Mouse (Mus musculus) forebrain, embryonic 14.5 days (tissue): Measurements from ENCODE around the gene Cflar. TPM values are rescaled to one million over a fixed set of nuclear protein-coding genes. Genes with fewer than 3 reads are reported as not detected.
"Not testable (repeated sequence)": the region's sequence is repeated elsewhere in the genome, so short reads cannot be mapped to it uniquely, and the experiment has no call there.

Experiments used
- ATAC-seq: fragments of 200-750 bp; cut with Nextera tagmentation; 2 replicates; pipeline ENCODE4 v1.8.0; 2017; ENCODE audit warnings: mild to moderate bottlenecking, moderate library complexity
- DNase-seq: peaks from one replicate; pipeline ENCODE4 v3.0.0-alpha.2; 2015; ENCODE audit warnings: low spot score
- H3K27ac ChIP-seq: fragments of 300-500 bp; sonication (generic); 2 replicates; pipeline ENCODE4 v1.5.1; 2014; ENCODE audit warnings: low read depth, mild to moderate bottlenecking, control low read depth, low read length, moderate library complexity
- H3K27me3 ChIP-seq: fragments of 300-500 bp; sonication (generic); replicated peaks from 2 replicates; pipeline ENCODE4 v1.6.1; 2014; ENCODE audit warnings: low read length, control low read depth, mixed read lengths; ENCODE audit not compliant: control insufficient read depth, insufficient read depth
- H3K36me3 ChIP-seq: fragments of 300-500 bp; sonication (generic); 2 replicates; pipeline ENCODE4 v1.6.1; 2014; ENCODE audit warnings: low read length, control low read depth; ENCODE audit not compliant: control insufficient read depth, insufficient read depth
- H3K4me1 ChIP-seq: fragments of 300-500 bp; sonication (generic); 2 replicates; pipeline ENCODE4 v1.6.1; 2014; ENCODE audit warnings: antibody characterized with exemption, low read length, control low read depth; ENCODE audit not compliant: control insufficient read depth, insufficient read depth
- H3K4me2 ChIP-seq: fragments of 300-500 bp; sonication (generic); 2 replicates; pipeline ENCODE4 v1.6.1; 2014; ENCODE audit warnings: mild to moderate bottlenecking, control low read depth, low read length
- H3K4me3 ChIP-seq: fragments of 300-500 bp; sonication (generic); 2 replicates; pipeline ENCODE4 v1.5.1; 2014; ENCODE audit warnings: low read depth, low read length, control low read depth
- H3K9ac ChIP-seq: fragments of 300-500 bp; sonication (generic); 2 replicates; pipeline ENCODE4 v1.6.1; 2014; ENCODE audit warnings: mild to moderate bottlenecking, low read length, control low read depth, moderate library complexity
- H3K9me3 ChIP-seq: fragments of 300-500 bp; sonication (generic); replicated peaks from 2 replicates; pipeline ENCODE4 v1.6.1; 2016; ENCODE audit warnings: low read length, control low read depth, mixed read lengths; ENCODE audit not compliant: control insufficient read depth
- WGBS: fragments of 180-500 bp; shearing (Covaris S2); extraction: QIAGEN DNeasy Blood & Tissue Kit; methylation state at CpG from one replicate; pipeline ENCODE4 v1.1.7; 2014; 5-methylcytosine and 5-hydroxymethylcytosine counted together
- polyA plus RNA-seq: library from polyadenylated mRNA; unstranded; fragments of >200 nt; fragmentation: Nextera tagmentation; extraction: Ambion mirVana; gene quantifications from 2 replicates; pipeline ENCODE4 v1.2.1, GENCODE M21; 2014

Gene Cflar
- polyA plus RNA-seq, result 18.3 and 18.7 TPM in 2 replicates

DNA sequence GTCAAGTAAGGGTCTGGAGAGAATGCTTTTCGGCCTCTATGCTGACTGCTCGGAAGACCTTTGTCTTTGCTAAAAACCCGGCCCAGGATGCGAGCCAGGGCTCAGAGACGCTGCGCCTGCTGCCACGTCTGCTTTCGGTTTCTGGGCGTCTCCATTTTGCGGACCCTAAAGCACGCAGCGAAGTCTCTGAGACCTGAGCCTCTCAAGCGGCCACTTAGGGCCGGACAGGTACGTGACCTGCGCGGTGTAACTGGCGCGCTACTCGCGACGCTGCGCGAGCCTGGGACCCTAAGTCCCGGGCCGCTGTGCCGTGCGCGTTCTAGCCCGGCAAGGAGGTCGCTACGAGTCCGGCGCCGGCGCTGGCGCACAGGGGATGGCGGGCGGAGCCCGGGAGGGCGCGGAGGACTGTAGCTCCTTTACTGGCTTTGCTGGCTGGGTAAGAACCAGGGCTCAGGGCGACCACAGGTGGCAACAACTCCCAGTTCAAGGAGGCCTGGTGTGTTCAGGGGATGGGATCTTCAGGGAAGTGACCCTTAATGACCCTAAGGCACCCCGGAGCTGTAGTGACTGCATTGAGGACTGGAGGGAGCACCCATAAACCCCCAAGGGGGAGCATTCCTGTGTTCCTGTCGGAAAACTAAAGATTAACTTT is at the start of gene Cflar:
Gene Cflar (plus strand): TSS at position 144 of the 652 bp plus-strand sequence.
- H3K4me3 ChIP-seq, result peak within 1 kb of the TSS; percentile 58
- peak within 1 kb of the TSS; percentile 85 for H3K9ac ChIP-seq
- ATAC-seq (peak; percentile 85), DNase-seq (peak; percentile 77)
- no peaks in the 10 kb centered on the region for H3K9me3 ChIP-seq
- H3K4me1 ChIP-seq, result no peaks in the 10 kb centered on the region; the same call in 1 of the 2 replicates
- H3K36me3 ChIP-seq, result no peaks in the 10 kb centered on the region
- H3K27ac ChIP-seq, result peak within 1 kb of the TSS; percentile 86
- peak within 1 kb of the TSS; percentile 67 for H3K4me2 ChIP-seq
- H3K27me3 ChIP-seq, result no peaks in the 10 kb centered on the region
- under 1% methylated on average over 45 of the region's 45 CpGs for WGBS

DNA sequence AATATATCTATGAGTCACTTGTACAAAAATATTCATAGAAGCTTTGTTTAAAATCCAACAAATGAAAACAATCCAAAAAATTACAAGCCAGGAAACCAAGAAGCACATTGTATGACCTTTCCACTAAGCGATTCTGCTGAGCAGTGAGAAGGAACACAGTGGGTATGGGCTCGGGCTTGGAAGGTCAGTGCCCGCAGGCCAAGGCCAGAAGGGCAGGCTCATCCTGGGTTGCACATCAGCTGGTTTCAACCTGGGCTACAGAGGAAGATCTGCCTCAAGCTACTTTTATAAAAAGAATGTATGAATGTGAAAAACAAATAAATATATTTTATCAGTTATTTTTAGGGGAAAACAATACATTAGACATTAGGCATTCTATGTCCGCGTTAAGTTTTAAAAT is 48.6 kb upstream of the Cflar start:
- 91% methylated on average over 5 of the region's 5 CpGs for WGBS

DNA sequence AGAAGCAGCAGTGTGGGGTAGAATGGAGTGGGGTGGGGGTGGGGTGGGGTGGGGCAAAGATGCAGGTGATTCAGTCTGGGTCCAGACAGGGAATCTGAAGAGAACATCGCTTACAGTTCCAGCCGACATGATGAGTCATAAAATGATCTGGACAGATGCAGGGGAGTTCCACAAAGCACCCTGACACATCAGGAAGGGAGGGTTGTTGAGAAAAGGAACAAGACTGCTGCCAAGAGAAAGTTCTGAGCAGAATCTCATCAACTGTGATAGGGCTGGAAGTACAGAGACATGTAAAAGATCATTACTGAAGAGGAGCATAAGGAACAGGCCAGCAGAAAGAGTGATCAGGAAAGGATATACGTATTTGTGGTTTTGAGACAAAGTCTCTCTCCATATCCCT is 47.9 kb upstream of the Cflar start:
- not testable (repeated sequence) for H3K27me3 ChIP-seq, H3K9ac ChIP-seq, H3K36me3 ChIP-seq, H3K4me2 ChIP-seq, H3K9me3 ChIP-seq, H3K4me3 ChIP-seq, ATAC-seq, H3K27ac ChIP-seq, DNase-seq, H3K4me1 ChIP-seq
- WGBS, result 88% methylated on average over 3 of the region's 3 CpGs

More for the DNA sequence above, 48.6 kb upstream of the Cflar start:
- H3K9me3 ChIP-seq, H3K4me1 ChIP-seq, H3K36me3 ChIP-seq, H3K9ac ChIP-seq, H3K4me2 ChIP-seq, ATAC-seq, H3K27ac ChIP-seq, H3K4me3 ChIP-seq, H3K27me3 ChIP-seq, DNase-seq: not testable (repeated sequence)

- ATAC-seq (no peak), DNase-seq (no peak)
- Histone ChIP-seq H3K9ac (no peak overlapping the region), H3K4me2 (no peak overlapping the region), H3K9me3 (no peaks in the 10 kb centered on the region), H3K27me3 (no peaks in the 10 kb centered on the region), H3K4me3 (no peak overlapping the region), H3K36me3 (no peaks in the 10 kb centered on the region), H3K27ac (no peak overlapping the region), H3K4me1 (no peaks in the 10 kb centered on the region)
- 82% methylated on average over 5 of the region's 5 CpGs for WGBS
Observed at GRCm38 (mm10) chr1:58668191-58668590, 43.1 kb upstream of the Cflar start.

DNA sequence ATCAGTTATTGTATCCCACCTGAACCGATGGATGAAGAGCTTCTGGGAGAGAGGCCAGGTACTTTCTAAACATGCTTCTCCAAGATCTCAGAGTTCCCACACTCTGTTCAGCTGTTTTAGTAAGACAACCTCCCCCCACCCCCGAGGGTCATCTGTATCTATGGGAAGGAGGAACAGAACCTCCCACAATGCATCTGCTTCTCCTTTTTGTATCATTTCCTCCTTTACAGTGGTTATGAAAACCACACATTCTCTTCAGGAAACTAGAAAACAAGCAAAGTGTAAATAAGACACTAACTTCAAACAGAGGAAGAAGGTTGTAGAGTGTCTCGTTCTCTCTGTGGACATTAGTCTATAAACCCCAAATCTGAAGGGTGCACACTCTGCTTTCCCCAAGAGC is 41.7 kb upstream of the Cflar start:
- not testable (repeated sequence) for H3K27ac ChIP-seq, H3K36me3 ChIP-seq, H3K4me2 ChIP-seq, H3K4me1 ChIP-seq, ATAC-seq, H3K9me3 ChIP-seq, DNase-seq, H3K4me3 ChIP-seq, H3K27me3 ChIP-seq, H3K9ac ChIP-seq
- WGBS, result 96% methylated on average over 3 of the region's 3 CpGs

DNA sequence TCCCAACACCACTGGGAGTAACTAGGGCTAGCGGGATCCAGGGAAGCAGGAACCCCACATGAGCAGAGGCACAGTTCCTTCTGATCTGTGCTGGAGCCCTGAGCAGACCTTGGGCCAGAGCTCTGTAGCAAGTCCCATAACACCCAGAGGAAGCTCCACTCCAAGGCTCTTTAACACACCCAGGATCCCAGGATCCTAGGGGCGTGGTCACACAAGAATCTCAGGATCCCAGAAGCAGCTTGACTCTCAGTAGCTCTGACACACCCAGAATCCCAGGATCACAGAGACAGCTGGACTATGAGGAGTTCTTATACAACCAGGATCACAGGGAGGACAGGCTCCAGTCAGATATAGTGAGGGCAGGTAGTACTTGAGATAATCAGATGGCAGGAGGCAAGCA is 39.2 kb upstream of the Cflar start:
- H3K9ac ChIP-seq, result no peak overlapping the region
- DNase-seq, result no peak

DNA sequence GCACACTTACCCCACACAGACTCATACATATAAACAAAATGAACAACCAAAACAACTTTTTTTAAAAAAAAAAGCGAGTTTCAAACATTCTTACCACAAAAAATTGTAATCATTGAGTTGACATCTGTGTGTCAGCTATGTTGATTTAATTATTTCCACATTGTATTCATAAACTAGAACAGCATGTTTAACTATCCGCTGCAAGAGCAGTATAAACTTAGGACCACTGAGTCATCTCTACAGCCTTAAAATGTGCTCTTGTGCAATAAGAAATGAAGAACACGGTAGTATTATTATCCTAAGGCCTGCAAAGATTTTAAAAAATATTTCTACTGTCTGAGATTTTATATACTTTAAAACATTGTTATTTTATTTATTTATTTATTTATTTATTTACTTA is 36.3 kb upstream of the Cflar start:
- 88% methylated on average over 3 of the region's 3 CpGs for WGBS
- DNase-seq (no peak), ATAC-seq (no peak)
- Histone ChIP-seq H3K4me2 (no peak overlapping the region), H3K36me3 (no peaks in the 10 kb centered on the region), H3K27ac (no peak overlapping the region), H3K9ac (no peak overlapping the region), H3K4me3 (no peak overlapping the region), H3K27me3 (no peaks in the 10 kb centered on the region), H3K9me3 (no peaks in the 10 kb centered on the region), H3K4me1 (no peaks in the 10 kb centered on the region)

More for the DNA sequence above, 39.2 kb upstream of the Cflar start:
- no peaks in the 10 kb centered on the region for H3K9me3 ChIP-seq
- H3K4me3 ChIP-seq, result no peak overlapping the region
- WGBS, result 92% methylated on average over 2 of the region's 2 CpGs
- no peaks in the 10 kb centered on the region for H3K27me3 ChIP-seq
- no peak overlapping the region for H3K27ac ChIP-seq
- H3K36me3 ChIP-seq, result no peaks in the 10 kb centered on the region
- ATAC-seq, result no peak
- H3K4me2 ChIP-seq, result no peak overlapping the region
- H3K4me1 ChIP-seq, result no peaks in the 10 kb centered on the region

GRCm38 (mm10) chr1:58677575-58677974 is 33.7 kb upstream of the Cflar start:
- Histone ChIP-seq H3K27ac (no peak overlapping the region), H3K36me3 (no peaks in the 10 kb centered on the region), H3K27me3 (no peaks in the 10 kb centered on the region), H3K4me2 (no peak overlapping the region), H3K4me1 (no peaks in the 10 kb centered on the region), H3K9ac (no peak overlapping the region), H3K4me3 (no peak overlapping the region), H3K9me3 (no peaks in the 10 kb centered on the region)
- DNase-seq, result peak; percentile 44
- 87% methylated on average over 1 of the region's 1 CpGs for WGBS
- ATAC-seq, result no peak

- H3K27me3 ChIP-seq, H3K9me3 ChIP-seq, H3K36me3 ChIP-seq, DNase-seq, H3K9ac ChIP-seq, H3K4me3 ChIP-seq, H3K4me2 ChIP-seq, H3K27ac ChIP-seq, H3K4me1 ChIP-seq, ATAC-seq: not testable (repeated sequence)
- 76% methylated on average over 5 of the region's 5 CpGs for WGBS
Observed at GRCm38 (mm10) chr1:58678412-58678811, 32.9 kb upstream of the Cflar start.
